Mouse (Mus musculus): ENCODE data around the gene Pelp1.

GRCm38 (mm10) chr11:70412591-70412990, 2.8 kb upstream of the Pelp1 start:
- no peak for TF ChIP-seq CTCF (IDR thresholded peaks at IDR 0.05; ENCODE audit: low read depth)
- TF ChIP-seq EP300 (IDR thresholded peaks at IDR 0.05; ENCODE audit: low read depth): no peak

All from liver, embryonic 14.5 days (tissue).